Mouse (Mus musculus) hindbrain, embryonic 16.5 days (tissue): ENCODE measurements around the gene Ell. TPM values are rescaled to one million over a fixed set of nuclear protein-coding genes. Genes with fewer than 3 reads are reported as not detected.

Source experiments
- ATAC-seq: fragments of 200-750 bp; cut with Nextera tagmentation; 2 replicates; pipeline ENCODE4 v1.8.0; 2017; ENCODE audit warnings: moderate TSS enrichment, moderate library complexity
- H3K27ac ChIP-seq: fragments of 300-500 bp; sonication (generic); 2 replicates; pipeline ENCODE4 v1.5.1; 2014; ENCODE audit warnings: low read depth, mild to moderate bottlenecking, control low read depth, low read length, moderate library complexity
- H3K27me3 ChIP-seq: fragments of 300-500 bp; sonication (generic); replicated peaks from 2 replicates; pipeline ENCODE4 v1.6.1; 2014; ENCODE audit warnings: low read length; ENCODE audit not compliant: control insufficient read depth, insufficient read depth
- H3K36me3 ChIP-seq: fragments of 300-500 bp; sonication (generic); 2 replicates; pipeline ENCODE4 v1.6.1; 2014; ENCODE audit warnings: mild to moderate bottlenecking, low read length, moderate library complexity, mixed read lengths; ENCODE audit not compliant: control insufficient read depth, insufficient read depth
- H3K4me1 ChIP-seq: fragments of 300-500 bp; sonication (generic); 2 replicates; pipeline ENCODE4 v1.6.1; 2014; ENCODE audit warnings: low read depth, low read length; ENCODE audit not compliant: control insufficient read depth, insufficient read depth
- H3K4me2 ChIP-seq: fragments of 300-500 bp; sonication (generic); 2 replicates; pipeline ENCODE4 v1.6.1; 2014; ENCODE audit warnings: mild to moderate bottlenecking, low read length, control low read depth, moderate library complexity
- H3K4me3 ChIP-seq: fragments of 300-500 bp; sonication (generic); 2 replicates; pipeline ENCODE4 v1.5.1; 2014; ENCODE audit warnings: mild to moderate bottlenecking, low read length, control low read depth, moderate library complexity
- H3K9ac ChIP-seq: fragments of 300-500 bp; sonication (generic); 2 replicates; pipeline ENCODE4 v1.6.1; 2014; ENCODE audit warnings: low read depth, mild to moderate bottlenecking, control low read depth, low read length, moderate library complexity
- H3K9me3 ChIP-seq: fragments of 300-500 bp; sonication (generic); 2 replicates; pipeline ENCODE4 v1.6.1; 2014; ENCODE audit warnings: mild to moderate bottlenecking, low read length, moderate library complexity; ENCODE audit not compliant: control insufficient read depth
- WGBS: fragments of 180-500 bp; shearing (Covaris S2); extraction: QIAGEN DNeasy Blood & Tissue Kit; methylation state at CpG from one replicate; pipeline ENCODE4 v1.1.7; 2014; 5-methylcytosine and 5-hydroxymethylcytosine counted together
- polyA plus RNA-seq: library from polyadenylated mRNA; unstranded; fragments of >200 nt; fragmentation: Nextera tagmentation; extraction: Ambion mirVana; gene quantifications from 2 replicates; pipeline ENCODE4 v1.2.1, GENCODE M21; 2015

Ell gene
- polyA plus RNA-seq, 1 experiment from 2014 or later = 14.9 TPM

- Histone ChIP-seq H3K4me3 (no peak overlapping the region), H3K27me3 (no peaks in the 10 kb centered on the region), H3K4me2 (no peak overlapping the region), H3K36me3 (peaks cover 8% of the 10 kb centered on the region; the same call in 1 of the 2 replicates), H3K27ac (no peak overlapping the region), H3K9ac (no peak overlapping the region; the same call in 1 of the 2 replicates), H3K9me3 (no peaks in the 10 kb centered on the region), H3K4me1 (peaks cover 17% of the 10 kb centered on the region)
- ATAC-seq = no peak
- WGBS = 51% methylated on average over 2 of the region's 2 CpGs
Measured at GRCm38 (mm10) chr8:70513441-70513840, 25.8 kb upstream of the Ell start.

GRCm38 (mm10) chr8:70517940-70518643 lies 21.2 kb upstream of the Ell start:
- Histone ChIP-seq H3K9ac (no peak overlapping the region), H3K4me1 (peaks cover 7% of the 10 kb centered on the region), H3K27me3 (no peaks in the 10 kb centered on the region), H3K36me3 (peaks cover 6% of the 10 kb centered on the region; the same call in 1 of the 2 replicates), H3K4me3 (no peak overlapping the region), H3K4me2 (no peak overlapping the region), H3K27ac (no peak overlapping the region), H3K9me3 (no peaks in the 10 kb centered on the region)
- no peak for ATAC-seq
- 74% methylated on average over 10 of the region's 10 CpGs for WGBS

- H3K9me3 ChIP-seq = no peaks in the 10 kb centered on the region
- 92% methylated on average over 6 of the region's 6 CpGs for WGBS
- peaks cover 10% of the 10 kb centered on the region for H3K4me1 ChIP-seq
Measured at GRCm38 (mm10) chr8:70519043-70519442, 20.2 kb upstream of the Ell start.

GRCm38 (mm10) chr8:70519606-70520005 lies 19.7 kb upstream of the Ell start:
- no peak overlapping the region for H3K4me2 ChIP-seq
- no peaks in the 10 kb centered on the region for H3K27me3 ChIP-seq
- no peaks in the 10 kb centered on the region for H3K36me3 ChIP-seq
- ATAC-seq = no peak
- no peaks in the 10 kb centered on the region for H3K9me3 ChIP-seq
- no peak overlapping the region for H3K4me3 ChIP-seq
- H3K9ac ChIP-seq = no peak overlapping the region
- H3K4me1 ChIP-seq = peaks cover 10% of the 10 kb centered on the region
- H3K27ac ChIP-seq = no peak overlapping the region
- 64% methylated on average over 2 of the region's 2 CpGs for WGBS

More at GRCm38 (mm10) chr8:70519043-70519442, 20.2 kb upstream of the Ell start:
- H3K4me3 ChIP-seq = no peak overlapping the region
- H3K27ac ChIP-seq = no peak overlapping the region
- H3K27me3 ChIP-seq = no peaks in the 10 kb centered on the region
- H3K4me2 ChIP-seq = no peak overlapping the region
- peaks cover 3% of the 10 kb centered on the region; the same call in 1 of the 2 replicates for H3K36me3 ChIP-seq
- H3K9ac ChIP-seq = no peak overlapping the region
- no peak for ATAC-seq

- H3K4me3 ChIP-seq = peak overlapping the region; percentile 84
- peaks cover 16% of the 10 kb centered on the region for H3K4me1 ChIP-seq
- peak overlapping the region; percentile 88 for H3K9ac ChIP-seq
- no peaks in the 10 kb centered on the region for H3K9me3 ChIP-seq
- no peaks in the 10 kb centered on the region for H3K36me3 ChIP-seq
- no peaks in the 10 kb centered on the region for H3K27me3 ChIP-seq
- ATAC-seq = peak; percentile 86
- under 1% methylated on average over 50 of the region's 51 CpGs for WGBS
- H3K4me2 ChIP-seq = peak overlapping the region; percentile 92
- peak overlapping the region; percentile 84 for H3K27ac ChIP-seq
Measured at GRCm38 (mm10) chr8:70522592-70523403, 16.5 kb upstream of the Ell start.

GRCm38 (mm10) chr8:70527111-70527511 lies 12.1 kb upstream of the Ell start:
- H3K9ac ChIP-seq = peak overlapping the region; percentile 98
- no peaks in the 10 kb centered on the region for H3K27me3 ChIP-seq
- no peaks in the 10 kb centered on the region for H3K9me3 ChIP-seq
- peak overlapping the region; percentile 64 for H3K4me2 ChIP-seq
- H3K27ac ChIP-seq = peak overlapping the region; percentile 93
- peaks cover 25% of the 10 kb centered on the region for H3K4me1 ChIP-seq
- H3K36me3 ChIP-seq = peaks cover 12% of the 10 kb centered on the region
- 0 out of 2 replicates have a peak, but pooled peaks have one; percentile 19 for ATAC-seq
- 2% methylated on average over 8 of the region's 8 CpGs for WGBS
- peak overlapping the region; percentile 81 for H3K4me3 ChIP-seq

GRCm38 (mm10) chr8:70527512-70528181 lies 11.6 kb upstream of the Ell start, which contains the start of the genes Fkbp8 and Kxd1:
TSS of gene Fkbp8 (plus strand) at chr8:70527724.
TSS of gene Kxd1 (minus strand) at chr8:70527956.
- H3K36me3 ChIP-seq = peaks cover 14% of the 10 kb centered on the region
- peak within 1 kb of the TSS; percentile 89 for H3K4me2 ChIP-seq
- peak within 1 kb of the TSS; percentile 93 for H3K27ac ChIP-seq
- H3K9ac ChIP-seq = peak within 1 kb of the TSS; percentile 98
- peaks cover 21% of the 10 kb centered on the region for H3K4me1 ChIP-seq
- H3K9me3 ChIP-seq = no peaks in the 10 kb centered on the region
- H3K27me3 ChIP-seq = no peaks in the 10 kb centered on the region
- peak; percentile 96 for ATAC-seq
- under 1% methylated on average over 50 of the region's 61 CpGs for WGBS
- H3K4me3 ChIP-seq = peak within 1 kb of the TSS; percentile 81

GRCm38 (mm10) chr8:70528182-70528797 lies 11.0 kb upstream of the Ell start:
- WGBS = 35% methylated on average over 13 of the region's 13 CpGs
- Histone ChIP-seq H3K27ac (peak overlapping the region; percentile 93), H3K4me2 (peak overlapping the region; percentile 89), H3K9me3 (no peaks in the 10 kb centered on the region), H3K36me3 (peaks cover 17% of the 10 kb centered on the region), H3K4me1 (peaks cover 21% of the 10 kb centered on the region), H3K4me3 (peak overlapping the region; percentile 81), H3K27me3 (no peaks in the 10 kb centered on the region), H3K9ac (peak overlapping the region; percentile 98)
- ATAC-seq = no peak; the same call in 1 of the 2 replicates
